Mouse (Mus musculus): ENCODE data around the gene Tenm1. TPM values are rescaled to one million over a fixed set of nuclear protein-coding genes. Genes with fewer than 3 reads are reported as not detected.

Gene Tenm1
- polyA plus RNA-seq, 1 experiment from 2014 or later = 35.7 TPM

DNA sequence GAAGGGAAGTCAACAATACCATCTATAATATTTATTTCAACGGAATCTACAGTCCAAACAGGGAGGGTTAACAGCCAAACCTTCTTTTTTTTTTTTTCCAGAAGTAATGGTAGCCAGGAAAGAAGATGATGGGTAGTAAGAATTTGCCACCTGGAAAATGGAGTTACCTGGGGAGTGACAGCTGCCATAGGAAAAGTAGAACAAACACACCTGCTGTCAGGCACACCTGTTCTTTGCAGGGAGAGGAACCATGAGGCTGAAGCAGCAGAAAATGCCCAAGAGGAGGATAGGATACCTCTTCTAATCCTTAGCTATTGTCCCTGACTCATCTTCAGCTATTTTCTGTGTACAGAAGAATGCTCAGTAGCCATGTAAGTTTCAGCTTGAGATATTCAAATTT lies 306.4 kb downstream of the Tenm1 start:
- H3K9me3 ChIP-seq (ENCODE audit: control insufficient read depth, low read length) = no peaks in the 10 kb centered on the region
- WGBS = 84% methylated on average over 1 of the region's 1 CpGs
- no peaks in the 10 kb centered on the region for H3K4me1 ChIP-seq (ENCODE audit: control insufficient read depth, insufficient read depth, low read depth, low read length)
- H3K4me3 ChIP-seq (ENCODE audit: low read length) = no peak overlapping the region
- no peak overlapping the region for H3K27ac ChIP-seq (ENCODE audit: low read depth, low read length)
- no peak overlapping the region for H3K9ac ChIP-seq (ENCODE audit: low read depth, low read length)
- H3K36me3 ChIP-seq (ENCODE audit: control insufficient read depth, insufficient read depth, low read length) = no peaks in the 10 kb centered on the region
- no peaks in the 10 kb centered on the region for H3K27me3 ChIP-seq (replicated peaks; ENCODE audit: control insufficient read depth, insufficient read depth, low read length)
- H3K4me2 ChIP-seq (ENCODE audit: low read length) = no peak overlapping the region
- ATAC-seq = no peak

DNA sequence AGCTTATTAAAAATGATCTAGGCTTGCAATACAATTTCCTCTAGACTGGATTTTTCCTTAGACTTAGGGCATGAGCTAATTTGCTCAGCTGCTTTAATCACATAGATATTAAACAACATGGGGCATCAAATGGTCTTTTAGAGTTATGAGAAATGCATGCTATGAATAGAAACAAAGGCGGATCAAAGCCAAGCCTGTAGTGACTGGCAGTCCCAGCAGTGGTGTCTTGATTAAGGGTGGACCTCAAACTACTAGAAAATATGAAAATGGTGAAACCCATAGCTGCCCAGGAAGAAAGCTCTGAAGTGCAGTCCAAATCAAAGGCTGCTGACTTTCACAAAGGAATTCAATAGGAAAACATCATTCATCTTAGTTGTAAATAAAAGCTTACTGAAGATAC lies 306.9 kb downstream of the Tenm1 start:
- no peak for ATAC-seq
- H3K4me2 ChIP-seq (ENCODE audit: low read length) = no peak overlapping the region
- H3K4me1 ChIP-seq (ENCODE audit: control insufficient read depth, insufficient read depth, low read depth, low read length) = no peaks in the 10 kb centered on the region
- H3K4me3 ChIP-seq (ENCODE audit: low read length) = no peak overlapping the region
- no peak overlapping the region for H3K9ac ChIP-seq (ENCODE audit: low read depth, low read length)
- no peaks in the 10 kb centered on the region for H3K27me3 ChIP-seq (replicated peaks; ENCODE audit: control insufficient read depth, insufficient read depth, low read length)
- H3K36me3 ChIP-seq (ENCODE audit: control insufficient read depth, insufficient read depth, low read length) = no peaks in the 10 kb centered on the region
- H3K9me3 ChIP-seq (ENCODE audit: control insufficient read depth, low read length) = no peaks in the 10 kb centered on the region
- 66% methylated on average over 1 of the region's 1 CpGs for WGBS
- no peak overlapping the region for H3K27ac ChIP-seq (ENCODE audit: low read depth, low read length)

DNA sequence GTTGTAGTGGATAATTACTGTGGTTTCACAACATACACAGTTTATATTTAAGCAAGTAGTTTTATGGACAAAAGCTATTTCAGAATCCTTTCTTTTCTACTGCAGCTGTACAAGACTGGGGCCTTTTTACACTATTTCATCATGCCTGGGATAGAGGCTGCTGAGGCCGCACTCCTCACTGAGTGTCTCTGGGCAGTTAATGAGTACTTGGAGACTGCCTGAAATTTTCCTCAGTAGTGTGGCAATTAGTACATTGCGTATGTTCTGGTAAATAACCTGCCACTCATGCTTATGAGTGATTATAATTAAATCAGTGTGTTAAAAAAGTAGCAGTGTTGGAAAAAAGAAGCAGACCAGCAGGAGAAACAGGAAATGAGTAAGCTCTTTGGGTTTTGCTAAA lies 442.8 kb downstream of the Tenm1 start:
- no peak overlapping the region for H3K4me2 ChIP-seq (ENCODE audit: low read length)
- no peak overlapping the region for H3K4me3 ChIP-seq (ENCODE audit: low read length)
- no peaks in the 10 kb centered on the region for H3K27me3 ChIP-seq (replicated peaks; ENCODE audit: control insufficient read depth, insufficient read depth, low read length)
- no peaks in the 10 kb centered on the region for H3K36me3 ChIP-seq (ENCODE audit: control insufficient read depth, insufficient read depth, low read length)
- ATAC-seq = no peak
- H3K9me3 ChIP-seq (ENCODE audit: control insufficient read depth, low read length) = no peaks in the 10 kb centered on the region
- WGBS = 69% methylated on average over 2 of the region's 2 CpGs
- no peak overlapping the region for H3K9ac ChIP-seq (ENCODE audit: low read depth, low read length)
- no peaks in the 10 kb centered on the region for H3K4me1 ChIP-seq (ENCODE audit: control insufficient read depth, insufficient read depth, low read depth, low read length)
- no peak overlapping the region for H3K27ac ChIP-seq (ENCODE audit: low read depth, low read length)

- no peak for ATAC-seq
These were observed 455.4 kb downstream of the Tenm1 start for GRCm38 (mm10) chrX:42973562-42973961.

DNA sequence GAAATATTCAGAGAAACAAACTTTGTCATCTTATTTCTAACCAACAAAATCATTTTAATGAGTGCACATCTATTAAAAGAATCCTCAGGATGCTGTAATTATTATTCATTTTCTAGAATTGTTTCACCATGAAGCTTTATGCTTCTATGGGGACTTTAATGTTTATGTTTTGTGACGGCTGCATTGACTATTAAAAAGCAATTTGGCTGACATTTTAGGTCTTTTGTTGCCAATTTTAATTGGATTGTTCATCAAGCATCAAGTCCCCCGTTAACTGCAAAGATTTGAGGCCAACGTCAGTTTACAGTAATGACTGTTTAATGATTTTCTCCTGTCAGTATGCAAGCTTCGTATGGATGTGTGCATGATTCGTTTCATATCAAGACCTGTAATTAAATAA lies 461.3 kb downstream of the Tenm1 start:
- Histone ChIP-seq H3K4me3 (ENCODE audit: low read length) (no peak overlapping the region), H3K9me3 (ENCODE audit: control insufficient read depth, low read length) (no peaks in the 10 kb centered on the region), H3K4me1 (ENCODE audit: control insufficient read depth, insufficient read depth, low read depth, low read length) (no peaks in the 10 kb centered on the region), H3K4me2 (ENCODE audit: low read length) (no peak overlapping the region), H3K27ac (ENCODE audit: low read depth, low read length) (no peak overlapping the region), H3K36me3 (ENCODE audit: control insufficient read depth, insufficient read depth, low read length) (no peaks in the 10 kb centered on the region), H3K27me3 (replicated peaks; ENCODE audit: control insufficient read depth, insufficient read depth, low read length) (no peaks in the 10 kb centered on the region), H3K9ac (ENCODE audit: low read depth, low read length) (no peak overlapping the region)
- no peak for ATAC-seq
- 52% methylated on average over 5 of the region's 5 CpGs for WGBS

More at GRCm38 (mm10) chrX:42973562-42973961, 455.4 kb downstream of the Tenm1 start:
- H3K36me3 ChIP-seq (ENCODE audit: control insufficient read depth, insufficient read depth, low read length) = no peaks in the 10 kb centered on the region
- H3K4me1 ChIP-seq (ENCODE audit: control insufficient read depth, insufficient read depth, low read depth, low read length) = no peaks in the 10 kb centered on the region
- H3K4me2 ChIP-seq (ENCODE audit: low read length) = no peak overlapping the region
- no peaks in the 10 kb centered on the region for H3K9me3 ChIP-seq (ENCODE audit: control insufficient read depth, low read length)
- no peak overlapping the region for H3K4me3 ChIP-seq (ENCODE audit: low read length)
- H3K27me3 ChIP-seq (replicated peaks; ENCODE audit: control insufficient read depth, insufficient read depth, low read length) = no peaks in the 10 kb centered on the region
- H3K9ac ChIP-seq (ENCODE audit: low read depth, low read length) = no peak overlapping the region
- WGBS = 0% methylated on average over 1 of the region's 1 CpGs
- no peak overlapping the region for H3K27ac ChIP-seq (ENCODE audit: low read depth, low read length)

GRCm38 (mm10) chrX:42861731-42862130 lies 567.2 kb downstream of the Tenm1 start:
- 89% methylated on average over 1 of the region's 1 CpGs for WGBS

GRCm38 (mm10) chrX:42781566-42781965 lies 647.4 kb downstream of the Tenm1 start:
- no peak overlapping the region for H3K27ac ChIP-seq (ENCODE audit: low read depth, low read length)
- no peaks in the 10 kb centered on the region for H3K36me3 ChIP-seq (ENCODE audit: control insufficient read depth, insufficient read depth, low read length)
- no peak overlapping the region for H3K9ac ChIP-seq (ENCODE audit: low read depth, low read length)
- no peaks in the 10 kb centered on the region for H3K9me3 ChIP-seq (ENCODE audit: control insufficient read depth, low read length)
- no peaks in the 10 kb centered on the region for H3K4me1 ChIP-seq (ENCODE audit: control insufficient read depth, insufficient read depth, low read depth, low read length)
- no peaks in the 10 kb centered on the region for H3K27me3 ChIP-seq (replicated peaks; ENCODE audit: control insufficient read depth, insufficient read depth, low read length)
- no peak for ATAC-seq
- no peak overlapping the region for H3K4me2 ChIP-seq (ENCODE audit: low read length)
- no peak overlapping the region for H3K4me3 ChIP-seq (ENCODE audit: low read length)
- WGBS = 50% methylated on average over 4 of the region's 4 CpGs

More at GRCm38 (mm10) chrX:42861731-42862130, 567.2 kb downstream of the Tenm1 start:
- no peak for ATAC-seq
- no peaks in the 10 kb centered on the region for H3K27me3 ChIP-seq (replicated peaks; ENCODE audit: control insufficient read depth, insufficient read depth, low read length)
- H3K4me3 ChIP-seq (ENCODE audit: low read length) = no peak overlapping the region
- no peak overlapping the region for H3K9ac ChIP-seq (ENCODE audit: low read depth, low read length)
- H3K4me1 ChIP-seq (ENCODE audit: control insufficient read depth, insufficient read depth, low read depth, low read length) = no peaks in the 10 kb centered on the region
- H3K27ac ChIP-seq (ENCODE audit: low read depth, low read length) = no peak overlapping the region
- no peak overlapping the region for H3K4me2 ChIP-seq (ENCODE audit: low read length)
- no peaks in the 10 kb centered on the region for H3K9me3 ChIP-seq (ENCODE audit: control insufficient read depth, low read length)
- no peaks in the 10 kb centered on the region for H3K36me3 ChIP-seq (ENCODE audit: control insufficient read depth, insufficient read depth, low read length)

GRCm38 (mm10) chrX:42718078-42718785 lies 710.7 kb downstream of the Tenm1 start:
- H3K4me1 ChIP-seq (ENCODE audit: control insufficient read depth, insufficient read depth, low read depth, low read length) = no peaks in the 10 kb centered on the region
- H3K4me2 ChIP-seq (ENCODE audit: low read length) = no peak overlapping the region
- no peaks in the 10 kb centered on the region for H3K36me3 ChIP-seq (ENCODE audit: control insufficient read depth, insufficient read depth, low read length)
- no peak overlapping the region for H3K27ac ChIP-seq (ENCODE audit: low read depth, low read length)
- H3K9ac ChIP-seq (ENCODE audit: low read depth, low read length) = no peak overlapping the region
- no peaks in the 10 kb centered on the region for H3K27me3 ChIP-seq (replicated peaks; ENCODE audit: control insufficient read depth, insufficient read depth, low read length)
- ATAC-seq = no peak
- WGBS = 73% methylated on average over 3 of the region's 3 CpGs
- H3K4me3 ChIP-seq (ENCODE audit: low read length) = no peak overlapping the region
- no peaks in the 10 kb centered on the region for H3K9me3 ChIP-seq (ENCODE audit: control insufficient read depth, low read length)

GRCm38 (mm10) chrX:42700291-42700690 lies 728.6 kb downstream of the Tenm1 start:
- WGBS = 61% methylated on average over 3 of the region's 3 CpGs
- Histone ChIP-seq H3K9me3 (ENCODE audit: control insufficient read depth, low read length) (no peaks in the 10 kb centered on the region), H3K4me2 (ENCODE audit: low read length) (no peak overlapping the region), H3K4me1 (ENCODE audit: control insufficient read depth, insufficient read depth, low read depth, low read length) (no peaks in the 10 kb centered on the region), H3K4me3 (ENCODE audit: low read length) (no peak overlapping the region), H3K27ac (ENCODE audit: low read depth, low read length) (no peak overlapping the region), H3K27me3 (replicated peaks; ENCODE audit: control insufficient read depth, insufficient read depth, low read length) (no peaks in the 10 kb centered on the region), H3K36me3 (ENCODE audit: control insufficient read depth, insufficient read depth, low read length) (no peaks in the 10 kb centered on the region), H3K9ac (ENCODE audit: low read depth, low read length) (no peak overlapping the region)
- no peak for ATAC-seq
